Mouse (Mus musculus): Measurements from ENCODE around the gene Klf1. TPM values are rescaled to one million over a fixed set of nuclear protein-coding genes. Genes with fewer than 3 reads are reported as not detected.

Gene Klf1
- not detected in 2 replicates for total RNA-seq (2017)

- no peak for ATAC-seq (ENCODE audit: extremely low read depth, insufficient number of reproducible peaks, low FRiP score, poor library complexity, severe bottlenecking)
Observed at GRCm38 (mm10) chr8:84901752-84902151, at the start of gene Klf1. Klf1 (plus strand) TSS chr8:84901928.

- ATAC-seq (ENCODE audit: extremely low read depth, insufficient number of reproducible peaks, low FRiP score, poor library complexity, severe bottlenecking): no peak
Observed at GRCm38 (mm10) chr8:84856434-84856833, 45.3 kb upstream of the Klf1 start.

- peak; percentile 99 for ATAC-seq (ENCODE audit: extremely low read depth, insufficient number of reproducible peaks, low FRiP score, poor library complexity, severe bottlenecking)
Observed at GRCm38 (mm10) chr8:84856864-84857441, 44.8 kb upstream of the Klf1 start, which contains the start of gene Farsa. Farsa (plus strand) TSS chr8:84856989.

GRCm38 (mm10) chr8:84871376-84872308, 30.1 kb upstream of the Klf1 start, which contains the start of gene Syce2:
Syce2 (plus strand) TSS chr8:84872111.
- peak; percentile 57 for ATAC-seq (ENCODE audit: extremely low read depth, insufficient number of reproducible peaks, low FRiP score, poor library complexity, severe bottlenecking)

GRCm38 (mm10) chr8:84872309-84872965, 29.3 kb upstream of the Klf1 start:
- ATAC-seq (ENCODE audit: extremely low read depth, insufficient number of reproducible peaks, low FRiP score, poor library complexity, severe bottlenecking): peak; percentile 11; the same call in 1 of the 2 replicates

GRCm38 (mm10) chr8:84873016-84873415, 28.7 kb upstream of the Klf1 start:
- no peak for ATAC-seq (ENCODE audit: extremely low read depth, insufficient number of reproducible peaks, low FRiP score, poor library complexity, severe bottlenecking)

- no peak for ATAC-seq (ENCODE audit: extremely low read depth, insufficient number of reproducible peaks, low FRiP score, poor library complexity, severe bottlenecking)
Observed at GRCm38 (mm10) chr8:84874339-84874738, 27.4 kb upstream of the Klf1 start.

GRCm38 (mm10) chr8:84877297-84878035, 24.3 kb upstream of the Klf1 start:
- no peak for ATAC-seq (ENCODE audit: extremely low read depth, insufficient number of reproducible peaks, low FRiP score, poor library complexity, severe bottlenecking)

GRCm38 (mm10) chr8:84878915-84879314, 22.8 kb upstream of the Klf1 start:
- ATAC-seq (ENCODE audit: extremely low read depth, insufficient number of reproducible peaks, low FRiP score, poor library complexity, severe bottlenecking): no peak

- ATAC-seq (ENCODE audit: extremely low read depth, insufficient number of reproducible peaks, low FRiP score, poor library complexity, severe bottlenecking): no peak
Observed at GRCm38 (mm10) chr8:84884728-84885127, 17.0 kb upstream of the Klf1 start.

GRCm38 (mm10) chr8:84888280-84888679, 13.4 kb upstream of the Klf1 start:
- no peak for ATAC-seq (ENCODE audit: extremely low read depth, insufficient number of reproducible peaks, low FRiP score, poor library complexity, severe bottlenecking)

- no peak for ATAC-seq (ENCODE audit: extremely low read depth, insufficient number of reproducible peaks, low FRiP score, poor library complexity, severe bottlenecking)
Observed at GRCm38 (mm10) chr8:84889141-84889540, 12.6 kb upstream of the Klf1 start.

GRCm38 (mm10) chr8:84892993-84893708, 8.6 kb upstream of the Klf1 start:
- ATAC-seq (ENCODE audit: extremely low read depth, insufficient number of reproducible peaks, low FRiP score, poor library complexity, severe bottlenecking): no peak

- peak; percentile 94 for ATAC-seq (ENCODE audit: extremely low read depth, insufficient number of reproducible peaks, low FRiP score, poor library complexity, severe bottlenecking)
Observed at GRCm38 (mm10) chr8:84893709-84894134, 8.0 kb upstream of the Klf1 start, which contains the start of gene Gcdh. Gcdh (minus strand) TSS chr8:84893921.

- ATAC-seq (ENCODE audit: extremely low read depth, insufficient number of reproducible peaks, low FRiP score, poor library complexity, severe bottlenecking): no peak
Observed at GRCm38 (mm10) chr8:84895963-84896362, 5.8 kb upstream of the Klf1 start.

GRCm38 (mm10) chr8:84901071-84901470, 657 bp upstream of the Klf1 start:
- ATAC-seq (ENCODE audit: extremely low read depth, insufficient number of reproducible peaks, low FRiP score, poor library complexity, severe bottlenecking): no peak

- ATAC-seq (ENCODE audit: extremely low read depth, insufficient number of reproducible peaks, low FRiP score, poor library complexity, severe bottlenecking): no peak
Observed at GRCm38 (mm10) chr8:84902367-84902919, 715 bp downstream of the Klf1 start.

All from neutrophil, adult 5-6 weeks (primary cell).